Comparison of ENCODE assay signal across 9 mouse cellular contexts in the genomic region with DNA sequence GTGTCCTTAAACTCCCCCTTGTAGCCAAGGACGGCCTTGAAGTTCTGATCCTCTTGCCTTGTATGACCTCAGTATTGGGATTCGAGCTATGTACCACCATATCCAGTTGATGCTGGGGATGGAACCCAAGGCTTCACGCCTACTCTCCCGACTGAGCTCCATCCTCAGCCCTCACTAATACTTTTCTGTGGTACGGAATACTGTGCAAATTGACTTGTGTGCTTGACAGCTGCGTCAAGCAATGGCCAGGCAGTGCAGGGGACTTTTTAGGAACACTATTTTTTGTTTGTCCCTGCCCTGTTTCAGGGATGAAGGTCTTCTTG. TPM values are rescaled to one million over a fixed set of nuclear protein-coding genes. Genes with fewer than 3 reads are reported as not detected.
DNase-seq lines count a peak whose midpoint lies in the region; ATAC-seq and TF ChIP-seq lines count a peak whose summit lies in the region.
"Had no signal": no experiment of that assay in that cellular context is flagged by ENCODE, and none has a peak within 500 bp of the region (broad histone marks: within the 10 kb centered on the region; RNA-seq: fewer than 3 reads in every experiment).

No protein-coding gene starts in this region.

- peak overlapping the region; percentile 99 for H3K4me2 ChIP-seq in heart, embryonic 14.5 days (ENCODE audit: low read length)
- H3K4me2 ChIP-seq in heart, postnatal 0 days (ENCODE audit: low read depth, low read length), result peak overlapping the region; percentile 86

- H3K27me3 ChIP-seq in heart, embryonic 14.5 days (ENCODE audit: control insufficient read depth, insufficient read depth, low read length), result peaks cover 18% of the 10 kb centered on the region
- H3K27me3 ChIP-seq in heart, postnatal 0 days (ENCODE audit: control insufficient read depth, insufficient read depth, low read length), result peaks cover 7% of the 10 kb centered on the region; the same call in 1 of the 2 replicates

- ATAC-seq in heart, embryonic 14.5 days (ENCODE audit: insufficient number of reproducible peaks, insufficient read depth, low FRiP score, low read depth), result no peak
- ATAC-seq in activated CD4-positive, CD25-positive, alpha-beta regulatory T cell, adult 4 months, result peak; percentile 7
- ATAC-seq in heart, postnatal 0 days (ENCODE audit: insufficient read depth, low read depth), result no peak
- peak; percentile 6; the same call in 1 of the 2 replicates for ATAC-seq in megakaryocyte-erythroid progenitor cell, adult 5-6 weeks (replicated peaks; ENCODE audit: low FRiP score, low TSS enrichment, poor library complexity, severe bottlenecking)
- no peak for ATAC-seq in monocyte, adult 5-6 weeks (replicated peaks; ENCODE audit: insufficient number of reproducible peaks, low FRiP score, low TSS enrichment, poor library complexity, severe bottlenecking)

- H3K27ac ChIP-seq in heart, embryonic 14.5 days (replicated peaks in 1 of 2; ENCODE audit: control insufficient read depth in 1 of 2, insufficient read depth in 1 of 2, low read depth in 2 of 2, low read length in 2 of 2), result peak overlapping the region in 1 of 2 experiments; percentile 55; a peak in 1 of 4 replicates
- peak overlapping the region; percentile 49 for H3K27ac ChIP-seq in heart, postnatal 0 days (ENCODE audit: low read depth)

- H3K4me3 ChIP-seq in heart, embryonic 14.5 days (ENCODE audit: control insufficient read depth in 1 of 2, insufficient read depth in 1 of 2, low read depth in 1 of 2, low read length in 2 of 2), result peak overlapping the region; percentile 64 to 72
- H3K4me3 ChIP-seq in heart, postnatal 0 days (ENCODE audit: low read depth, low read length), result peak overlapping the region; percentile 66

- no peak for TF ChIP-seq EP300 in heart, postnatal 0 days (IDR thresholded peaks at IDR 0.05; ENCODE audit: low read depth)

- DNase-seq in heart, adult 9 months (ENCODE audit: low spot score in 2 of 2), result no peak
- no peak for DNase-seq in heart, postnatal 0 days (ENCODE audit: low spot score)
- DNase-seq in cerebellum, adult 8-10 months, result no peak
- no peak for DNase-seq in embryo, embryonic 11 days

- TF ChIP-seq CTCF in heart, postnatal 0 days (IDR thresholded peaks at IDR 0.05; ENCODE audit: low read depth), result no peak

- peaks cover 2 to 5% of the 10 kb centered on the region in 2 experiments; a peak in 3 of 4 replicates for H3K4me1 ChIP-seq in heart, embryonic 14.5 days (ENCODE audit: control insufficient read depth in 2 of 2, insufficient read depth in 2 of 2, low read length in 2 of 2)
- H3K4me1 ChIP-seq in heart, postnatal 0 days (ENCODE audit: control insufficient read depth, insufficient read depth), result peaks cover 6% of the 10 kb centered on the region; the same call in 1 of the 2 replicates

- 36% methylated on average over 6 of the region's 6 CpGs for WGBS in heart, embryonic 14.5 days
- 43% methylated on average over 6 of the region's 6 CpGs for WGBS in heart, postnatal 0 days

- H3K9me3 ChIP-seq in heart, embryonic 14.5 days (ENCODE audit: control insufficient read depth, low read length), result 0 out of 2 replicates have a peak, but pooled peaks cover 5% of the 10 kb centered on the region
- H3K9me3 ChIP-seq in heart, postnatal 0 days (replicated peaks; ENCODE audit: control insufficient read depth, low read length), result no peaks in the 10 kb centered on the region

- H3K9ac ChIP-seq in heart, embryonic 14.5 days (ENCODE audit: low read length), result peak overlapping the region; percentile 88
- H3K9ac ChIP-seq in heart, postnatal 0 days (replicated peaks; ENCODE audit: low read depth, low read length), result peak overlapping the region; percentile 50; the same call in 1 of the 2 replicates

- no peaks in the 10 kb centered on the region for H3K36me3 ChIP-seq in heart, embryonic 14.5 days (ENCODE audit: control insufficient read depth, insufficient read depth, low read length)
- no peaks in the 10 kb centered on the region for H3K36me3 ChIP-seq in heart, postnatal 0 days (replicated peaks; ENCODE audit: control insufficient read depth, insufficient read depth, low read length)
- H3K36me3 ChIP-seq: G1E had no signal

RNA-seq across cellular contexts. Expression of gene Tpst1, which starts 5.7 kb away (rescaled TPM):
- 23.0 and 24.5 TPM in 2 replicates for polyA plus RNA-seq in heart, embryonic 14.5 days (2014; fragmentation: Nextera tagmentation; extraction: Ambion mirVana)
- 1 to 10 TPM; 1.4 to 3.1 TPM for polyA plus RNA-seq in activated CD4-positive, CD25-positive, alpha-beta regulatory T cell, adult 4 months (2017; shearing (Covaris generic))
- total RNA-seq in heart, postnatal 0 days (2014; rRNA removed; ENCODE audit: low replicate concordance), result 12.2 and 20.7 TPM in 2 replicates
- 23.7 and 27.9 TPM in 2 replicates for polyA plus RNA-seq in heart, postnatal 0 days (2015; fragmentation: Nextera tagmentation; extraction: Ambion mirVana)
- total RNA-seq in megakaryocyte-erythroid progenitor cell, adult 5-6 weeks (2014; fragmentation: Nextera tagmentation), result 12.1 and 17.6 TPM in 2 replicates
- total RNA-seq in megakaryocyte-erythroid progenitor cell, adult 5-6 weeks (2017), result 4.8 and 7.9 TPM in 2 replicates
- 8.2 to 14.2 TPM (median 11.6 TPM) in 3 replicates for total RNA-seq in monocyte, adult 5-6 weeks (2017)
- polyA plus RNA-seq: G1E had no signal

RNA-seq across cellular contexts. Expression of gene Crcp, which starts 49.7 kb away (rescaled TPM):
- 15.1 and 16.3 TPM in 2 replicates for polyA plus RNA-seq in heart, embryonic 14.5 days (2014; fragmentation: Nextera tagmentation; extraction: Ambion mirVana)
- 10 to 100 TPM; 43.7 to 70.6 TPM for polyA plus RNA-seq in activated CD4-positive, CD25-positive, alpha-beta regulatory T cell, adult 4 months (2017; shearing (Covaris generic))
- total RNA-seq in heart, postnatal 0 days (2014; rRNA removed; ENCODE audit: low replicate concordance), result 2.6 and 9.7 TPM in 2 replicates
- polyA plus RNA-seq in heart, postnatal 0 days (2015; fragmentation: Nextera tagmentation; extraction: Ambion mirVana), result 20.8 and 23.1 TPM in 2 replicates
- total RNA-seq in megakaryocyte-erythroid progenitor cell, adult 5-6 weeks (2014; fragmentation: Nextera tagmentation), result 33.3 and 58.9 TPM in 2 replicates
- 43.5 and 120 TPM in 2 replicates for total RNA-seq in megakaryocyte-erythroid progenitor cell, adult 5-6 weeks (2017)
- 34.5 to 51.7 TPM (median 50.6 TPM) in 3 replicates for total RNA-seq in monocyte, adult 5-6 weeks (2017)

RNA-seq across cellular contexts. Expression of gene Asl, which starts 49.7 kb away (rescaled TPM):
- polyA plus RNA-seq in heart, embryonic 14.5 days (2014; fragmentation: Nextera tagmentation; extraction: Ambion mirVana), result 16.4 and 19.3 TPM in 2 replicates
- 100 to 1,000 TPM in 1 of 2 experiments, 10 to 100 TPM in 1; 88.6 to 112 TPM for polyA plus RNA-seq in activated CD4-positive, CD25-positive, alpha-beta regulatory T cell, adult 4 months (2017; shearing (Covaris generic))
- total RNA-seq in heart, postnatal 0 days (2014; rRNA removed; ENCODE audit: low replicate concordance), result 9.7 and 21.1 TPM in 2 replicates
- polyA plus RNA-seq in heart, postnatal 0 days (2015; fragmentation: Nextera tagmentation; extraction: Ambion mirVana), result 15.9 and 16.6 TPM in 2 replicates
- 13.7 and 19.9 TPM in 2 replicates for total RNA-seq in megakaryocyte-erythroid progenitor cell, adult 5-6 weeks (2014; fragmentation: Nextera tagmentation)
- total RNA-seq in megakaryocyte-erythroid progenitor cell, adult 5-6 weeks (2017), result 14.0 and 18.3 TPM in 2 replicates
- 21.0 to 38.4 TPM (median 29.3 TPM) in 3 replicates for total RNA-seq in monocyte, adult 5-6 weeks (2017)

Comparison
In these comparisons a context has a peak if more than half of its experiments do, and no peak if none do; other contexts are left out.
1. ATAC-seq: peak in activated CD4-positive, CD25-positive, alpha-beta regulatory T cell, adult 4 months (single experiment) and megakaryocyte-erythroid progenitor cell, adult 5-6 weeks (single experiment); none in heart, embryonic 14.5 days (single experiment), heart, postnatal 0 days (single experiment) and monocyte, adult 5-6 weeks (single experiment).